Mouse (Mus musculus) spleen, adult 2 months (tissue): ENCODE results near the gene Irf8.

Source experiments
- CTCF ChIP-seq: fragments of 200-500 bp; IDR thresholded peaks from 2 replicates; pipeline ENCODE4 v1.5.1; 2011; ENCODE audit warnings: mild to moderate bottlenecking, inconsistent platforms; ENCODE audit not compliant: insufficient read depth, insufficient read length, insufficient replicate concordance; ENCODE audit errors: extremely low read depth
- POLR2A ChIP-seq: fragments of 200-500 bp; IDR thresholded peaks from 2 replicates; pipeline ENCODE4 v1.6.1; 2011; ENCODE audit warnings: low read depth, low read length, inconsistent platforms

GRCm38 (mm10) chr8:120752082-120752452 is 15.9 kb downstream of the Irf8 start:
- TF ChIP-seq CTCF (no peak), POLR2A (no peak)
